Mouse (Mus musculus) liver, postnatal 0 days (tissue): ENCODE measurements around the gene Fbxo21.

Experiments used
- CTCF ChIP-seq: sonication (generic); IDR thresholded peaks from 2 replicates; pipeline ENCODE4 v1.5.1; 2016; ENCODE audit warnings: antibody characterized with exemption, low read depth
- EP300 ChIP-seq: IDR thresholded peaks from 2 replicates; pipeline ENCODE4 v1.6.1; 2016; ENCODE audit warnings: antibody characterized with exemption, low read depth, mild to moderate bottlenecking

DNA sequence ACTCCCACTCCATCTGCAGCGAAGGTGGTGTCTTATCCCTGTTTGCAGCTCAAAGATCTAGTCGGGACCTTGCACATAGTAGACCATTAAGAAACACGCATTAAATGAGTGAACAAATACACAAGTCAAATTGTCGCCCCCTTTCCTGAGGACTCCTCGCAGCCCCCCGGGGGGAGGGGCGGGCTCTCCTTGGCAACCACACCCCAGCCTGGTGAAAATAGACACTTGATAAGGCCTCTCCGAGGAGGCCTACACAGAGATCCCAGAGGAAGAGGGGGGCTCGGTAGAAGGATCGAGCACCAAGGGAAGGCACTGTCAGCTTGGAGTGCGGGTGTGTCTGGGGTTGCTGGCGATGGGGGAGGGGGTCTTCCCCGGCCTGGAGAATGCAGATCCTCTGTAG is 49.8 kb downstream of the Fbxo21 start:
- no peak for TF ChIP-seq CTCF
- no peak for TF ChIP-seq EP300
